Mouse (Mus musculus): ENCODE data around the gene Eva1a. TPM values are rescaled to one million over a fixed set of nuclear protein-coding genes. Genes with fewer than 3 reads are reported as not detected.

Gene Eva1a
- total RNA-seq, 2 experiments from 2014 or later: not detected

DNA sequence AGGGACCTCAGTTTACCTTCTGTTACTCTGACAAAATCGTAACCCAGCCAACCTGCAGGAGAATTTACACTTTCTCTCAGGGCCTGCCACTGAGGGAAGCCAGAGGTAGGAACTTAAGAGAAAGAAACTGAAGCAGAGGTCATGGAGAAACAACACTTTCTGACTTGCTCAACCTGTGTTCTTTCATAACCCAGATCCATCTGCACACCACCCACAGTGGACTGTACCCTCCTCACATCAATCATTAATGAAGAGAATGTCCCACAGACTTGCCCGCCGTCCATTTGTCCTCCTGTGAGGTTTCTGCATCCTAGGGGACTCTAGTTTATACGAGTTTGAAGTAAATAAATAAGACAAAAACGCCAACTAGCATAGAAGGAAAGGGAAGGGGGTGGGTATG is 24.4 kb downstream of the Eva1a start:
- ATAC-seq (replicated peaks; ENCODE audit: poor library complexity): no peak

DNA sequence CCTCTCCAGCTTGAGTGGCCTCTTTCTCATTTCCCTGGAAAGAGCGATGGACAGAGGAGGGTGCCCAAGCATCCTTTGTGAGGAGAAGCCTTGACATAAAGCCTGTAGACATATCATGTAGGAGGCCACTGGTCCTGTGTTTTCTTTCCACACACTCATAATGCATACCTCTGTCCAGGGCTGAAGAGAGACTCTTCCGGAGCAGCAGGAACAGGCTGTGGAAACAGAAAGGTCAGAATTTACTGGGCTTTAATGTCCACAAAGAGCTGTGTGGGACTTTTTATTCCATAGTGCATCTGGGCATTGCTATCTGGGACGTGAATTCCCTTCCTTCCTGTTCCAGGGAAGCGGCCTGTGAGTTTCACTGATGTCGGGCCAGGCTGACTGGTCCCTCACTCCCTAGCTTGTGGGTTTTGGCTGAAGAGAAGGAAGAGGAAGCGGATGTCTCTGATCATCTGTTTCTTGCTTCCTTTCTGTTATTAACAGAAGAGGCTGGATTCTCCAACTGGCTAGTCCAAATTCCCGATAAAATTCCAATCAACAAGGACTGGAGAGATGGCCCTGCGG is 25.8 kb downstream of the Eva1a start:
- no peak for ATAC-seq (replicated peaks; ENCODE audit: poor library complexity)

DNA sequence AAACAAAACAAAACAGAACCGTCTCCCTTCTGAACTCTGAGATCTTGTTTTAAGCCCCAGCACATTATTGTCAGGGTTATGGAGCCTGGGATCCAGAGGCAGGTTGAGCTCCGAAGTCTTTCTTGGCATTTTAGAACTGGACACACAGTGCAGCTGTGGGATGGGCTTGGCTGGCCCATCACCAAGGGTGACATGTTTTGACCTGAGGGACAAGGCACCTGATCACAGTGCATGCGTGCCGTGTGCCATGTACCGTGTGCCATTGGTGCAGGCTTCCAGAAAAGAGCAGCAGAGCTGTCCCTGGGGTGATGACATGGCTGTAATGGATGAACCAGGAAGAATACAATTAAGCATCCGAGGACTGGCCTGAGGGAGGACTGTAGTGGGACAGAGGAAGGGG is 29.6 kb downstream of the Eva1a start:
- no peak for ATAC-seq (replicated peaks; ENCODE audit: poor library complexity)

DNA sequence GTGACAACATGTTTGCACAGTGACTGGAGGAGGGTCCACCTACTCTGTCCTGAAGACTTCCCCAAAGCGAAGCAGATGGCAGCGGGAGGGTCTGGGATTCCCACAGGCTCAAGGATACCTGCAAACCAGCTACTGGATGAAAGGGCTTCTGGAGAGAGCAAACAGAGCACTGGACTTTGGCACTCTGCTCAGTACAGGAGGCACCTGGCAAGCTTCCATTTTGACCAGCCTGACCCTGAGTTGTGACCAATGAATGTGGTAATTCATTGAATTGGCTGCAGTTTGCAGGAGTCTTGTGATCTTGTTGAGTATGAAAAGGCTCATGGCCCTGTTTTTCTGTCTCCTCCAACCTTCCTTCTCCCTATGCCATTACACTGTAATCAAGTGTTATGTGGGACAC is 32.2 kb downstream of the Eva1a start:
- ATAC-seq (replicated peaks; ENCODE audit: poor library complexity): no peak

DNA sequence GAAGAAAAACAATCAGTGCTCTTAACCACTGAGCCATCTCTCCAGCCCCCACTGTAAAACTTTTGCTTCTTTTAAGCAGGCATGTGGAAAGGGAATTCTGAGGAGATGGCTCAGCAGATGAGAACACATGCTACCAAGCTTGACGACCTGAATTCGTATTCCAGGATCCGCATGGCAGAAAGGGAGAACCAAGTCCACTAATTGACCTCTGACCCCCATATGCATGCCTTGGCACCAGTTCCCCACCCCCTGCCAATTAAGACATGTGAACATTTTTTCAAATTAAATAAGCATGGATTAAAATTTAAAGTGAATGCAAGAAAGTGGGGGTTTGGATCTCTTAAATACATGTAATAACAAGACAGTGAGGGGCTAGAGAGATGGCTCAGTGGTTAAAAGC is 32.7 kb downstream of the Eva1a start:
- no peak for ATAC-seq (replicated peaks; ENCODE audit: poor library complexity)

DNA sequence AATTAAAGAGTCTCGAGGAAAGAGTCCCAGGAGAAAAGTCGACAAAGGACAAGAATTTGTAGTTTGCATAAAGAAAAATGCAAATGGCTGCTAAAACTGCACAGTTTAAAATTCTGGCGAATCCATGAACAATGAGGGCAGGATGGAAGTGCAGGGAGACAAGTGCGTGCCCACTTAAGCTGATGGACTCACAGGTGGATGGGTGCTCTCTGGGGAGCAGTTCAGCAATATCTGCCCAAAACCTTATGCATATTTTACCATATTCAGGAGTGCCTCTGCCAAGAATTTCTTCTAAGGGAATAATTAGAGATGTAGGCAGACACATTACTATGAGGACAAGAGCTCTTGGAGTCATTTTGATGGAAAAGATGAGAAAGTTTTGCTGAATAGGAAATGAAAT is 35.5 kb downstream of the Eva1a start:
- no peak for ATAC-seq (replicated peaks; ENCODE audit: poor library complexity)

DNA sequence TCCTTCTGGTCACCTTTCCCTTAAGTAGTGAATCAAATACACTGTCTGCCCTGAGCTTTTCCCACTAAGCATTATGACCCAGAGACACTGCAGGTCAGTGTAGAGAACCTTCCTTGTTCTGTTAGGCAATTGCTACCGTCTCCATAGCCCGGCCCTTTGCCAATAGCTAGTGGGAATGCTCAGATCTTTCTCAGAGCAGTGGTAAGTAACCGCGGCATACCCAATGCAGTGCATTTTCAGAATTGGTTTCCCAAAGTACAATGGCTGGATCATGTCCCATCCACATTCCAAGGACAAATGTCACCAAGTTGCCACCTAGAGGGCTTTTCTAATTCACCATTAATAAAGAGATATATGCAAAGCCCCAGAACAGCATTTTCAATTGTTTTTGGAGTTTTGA is 38.0 kb downstream of the Eva1a start:
- no peak for ATAC-seq (replicated peaks; ENCODE audit: poor library complexity)

DNA sequence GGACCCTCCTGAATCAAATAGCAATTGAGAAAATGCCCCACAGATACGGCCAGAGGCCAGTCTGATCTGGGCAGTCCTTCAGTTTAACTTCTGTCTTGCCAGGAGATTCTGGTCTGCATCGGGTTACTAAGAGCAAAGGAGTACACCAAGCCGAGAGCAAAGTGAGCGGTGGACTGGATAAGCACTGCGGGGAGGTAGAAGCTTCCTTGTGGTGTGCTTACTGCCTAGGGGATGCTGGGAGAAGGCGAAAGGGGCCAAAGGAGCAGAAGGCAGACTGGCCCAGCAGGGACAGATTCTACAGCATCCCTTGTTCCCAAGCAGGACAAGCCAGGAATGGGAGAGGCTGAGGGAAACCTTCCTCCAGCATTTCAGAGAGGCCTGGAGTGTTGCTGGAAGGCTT is 42.8 kb downstream of the Eva1a start:
- no peak for ATAC-seq (replicated peaks; ENCODE audit: poor library complexity)

DNA sequence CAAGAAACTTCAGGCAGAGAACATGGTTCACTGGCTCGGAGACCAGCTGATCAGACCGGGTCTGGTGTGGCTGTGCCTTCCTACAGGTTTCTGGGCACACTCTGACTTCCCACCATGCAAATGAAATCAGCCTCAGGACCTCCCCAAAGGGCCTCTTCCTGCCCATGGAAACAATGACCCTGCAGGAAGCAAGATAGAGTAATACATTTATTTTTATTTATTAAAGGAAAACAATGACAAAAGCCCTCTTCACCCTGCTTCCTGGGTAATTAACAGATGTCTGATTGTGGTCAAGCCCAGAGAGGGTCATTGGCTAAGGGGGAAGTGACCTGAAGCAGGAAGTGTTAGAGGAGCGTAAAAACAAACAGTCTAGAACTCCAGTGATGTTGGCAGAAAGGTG is 43.4 kb downstream of the Eva1a start:
- no peak for ATAC-seq (replicated peaks; ENCODE audit: poor library complexity)

DNA sequence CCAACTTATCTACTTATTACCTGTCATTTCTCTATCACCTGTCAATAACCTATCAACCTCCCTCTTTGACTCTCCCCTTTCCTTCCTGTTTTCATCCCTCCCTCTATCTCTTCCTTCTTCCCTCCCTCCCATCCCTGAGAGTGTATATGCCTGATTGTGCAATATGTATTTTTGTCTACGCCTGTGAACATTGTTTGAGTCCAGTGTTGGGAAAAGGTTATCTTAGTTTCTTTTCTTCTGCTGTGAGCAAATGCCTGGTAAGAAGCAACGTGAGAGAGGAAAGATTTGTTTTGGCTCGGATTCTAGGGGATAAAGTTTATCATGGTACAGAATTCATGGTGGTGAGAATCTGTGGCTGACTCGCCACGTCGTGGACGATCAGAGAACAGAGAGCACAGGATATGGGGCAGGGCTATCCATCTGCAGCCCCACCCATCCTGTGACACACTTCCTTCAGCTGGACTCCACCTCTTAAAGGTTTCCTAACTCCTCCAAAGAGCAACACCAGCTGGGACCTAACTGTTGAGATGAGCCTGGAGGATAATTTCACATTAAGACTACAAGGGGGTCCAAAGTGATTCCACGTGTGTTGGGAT is 44.6 kb downstream of the Eva1a start:
- ATAC-seq (replicated peaks; ENCODE audit: poor library complexity): no peak

DNA sequence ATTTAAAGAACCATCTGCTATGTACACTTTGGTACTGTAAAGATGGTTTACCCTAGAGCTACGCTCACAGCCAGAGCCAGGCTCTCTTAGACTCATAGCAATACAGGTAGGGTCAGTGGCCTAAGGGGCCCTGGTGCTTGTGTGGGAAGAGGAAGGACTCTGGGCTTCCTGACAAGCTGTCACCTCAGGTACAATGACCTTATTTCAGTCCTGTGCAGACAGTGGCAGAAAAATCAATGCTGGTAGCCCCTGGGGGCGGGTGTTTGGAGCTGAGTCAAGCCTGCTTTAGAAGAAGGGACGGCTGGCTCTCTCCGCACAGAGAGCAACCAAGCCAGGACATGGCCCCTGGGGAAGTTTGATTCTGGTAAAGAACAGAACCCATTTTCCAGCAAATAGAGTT is 47.3 kb downstream of the Eva1a start:
- ATAC-seq (replicated peaks; ENCODE audit: poor library complexity): no peak

DNA sequence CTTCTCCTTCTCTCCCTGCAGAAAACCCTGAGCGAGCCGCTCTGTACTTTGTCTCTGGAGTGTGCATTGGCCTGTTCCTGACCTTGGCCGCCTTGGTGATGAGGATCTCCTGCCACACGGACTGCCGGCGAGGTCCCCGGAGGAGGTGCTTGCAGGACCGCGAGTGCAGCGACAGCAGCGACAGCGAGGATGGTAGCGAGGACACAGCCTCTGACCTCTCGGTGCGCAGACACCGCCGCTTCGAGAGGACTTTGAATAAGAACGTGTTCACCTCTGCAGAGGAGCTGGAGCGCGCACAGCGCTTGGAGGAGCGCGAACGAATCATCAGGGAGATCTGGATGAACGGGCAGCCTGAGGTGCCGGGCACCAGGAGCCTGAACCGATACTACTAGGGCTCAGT is 50.9 kb downstream of the Eva1a start:
- no peak for ATAC-seq (replicated peaks; ENCODE audit: poor library complexity)

DNA sequence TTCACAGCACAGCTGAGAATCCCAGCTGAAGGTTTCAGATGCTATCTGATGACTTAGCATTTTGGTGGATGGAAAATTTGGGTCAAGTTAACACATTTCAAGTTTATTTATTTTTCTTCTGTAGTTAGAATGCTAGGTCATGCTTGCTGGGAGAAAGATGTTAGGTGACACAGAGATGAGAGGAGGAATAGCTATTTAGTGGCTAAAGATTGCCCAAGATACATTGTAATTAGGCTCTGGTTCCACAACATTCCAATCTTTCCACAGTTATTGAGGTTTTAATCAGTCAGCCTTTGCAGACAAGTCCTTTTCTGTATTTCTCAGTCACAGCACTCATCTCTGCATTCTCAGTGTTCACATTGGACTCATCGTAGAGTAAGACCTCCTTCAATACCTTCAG is 56.9 kb downstream of the Eva1a start:
- ATAC-seq (replicated peaks; ENCODE audit: poor library complexity): no peak

DNA sequence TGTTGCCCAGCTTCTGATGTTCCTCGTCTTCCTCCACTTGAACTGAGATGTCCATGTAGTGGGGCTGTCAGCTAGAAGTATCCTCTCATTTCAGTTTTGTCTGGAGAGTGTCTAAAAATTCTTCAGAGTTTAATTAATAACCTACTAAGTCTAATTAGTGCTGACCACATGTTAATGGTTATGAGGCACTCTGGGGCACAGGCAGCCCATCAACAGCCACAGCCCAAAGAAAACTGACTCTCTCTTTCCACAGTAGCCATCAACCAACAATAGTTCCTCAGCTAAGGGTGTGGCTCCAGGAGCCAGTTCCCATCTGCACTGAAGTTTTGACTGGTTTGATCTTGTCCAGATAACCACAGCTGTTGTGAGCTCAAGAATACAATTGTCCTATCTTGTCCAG is 57.6 kb downstream of the Eva1a start:
- ATAC-seq (replicated peaks; ENCODE audit: poor library complexity): no peak

DNA sequence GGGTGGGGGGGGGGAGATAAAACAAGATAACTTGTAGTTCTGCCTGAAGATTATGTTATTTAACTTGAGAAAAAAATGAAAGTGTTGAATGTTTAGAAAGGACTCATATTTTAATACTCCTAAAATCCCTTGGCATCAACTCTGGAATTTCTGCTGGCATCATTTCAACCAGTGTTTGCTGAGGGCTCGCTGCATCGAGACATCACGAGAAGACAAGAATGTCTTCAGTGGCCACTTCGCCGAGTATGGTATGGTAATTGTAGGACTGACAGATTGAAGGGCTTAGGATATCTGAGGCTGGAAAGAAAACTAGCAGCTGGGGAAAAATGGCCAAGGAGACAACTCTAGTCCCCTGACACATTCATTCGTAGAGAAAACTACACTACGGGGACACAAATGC is 69.6 kb downstream of the Eva1a start:
- ATAC-seq (replicated peaks; ENCODE audit: poor library complexity): no peak

DNA sequence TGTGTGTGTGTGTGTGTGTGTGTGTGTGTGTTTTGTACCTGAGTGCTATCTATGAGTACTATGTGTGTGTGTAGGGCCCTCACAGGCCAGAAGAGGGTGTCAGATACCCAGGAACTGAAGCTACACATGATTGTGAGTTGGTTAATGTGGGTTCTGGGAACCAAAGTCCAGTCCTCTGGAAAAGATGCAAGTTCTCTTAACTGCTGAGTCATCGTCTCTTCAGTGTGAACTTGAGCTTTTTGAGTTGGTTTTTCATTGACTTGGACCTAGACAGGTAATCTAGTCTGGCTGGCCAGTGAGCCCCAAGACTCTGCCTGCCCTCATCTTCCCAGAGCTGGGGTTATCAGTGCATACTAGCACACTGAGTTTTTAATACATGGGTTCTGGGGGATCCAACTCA is 70.3 kb downstream of the Eva1a start:
- no peak for ATAC-seq (replicated peaks; ENCODE audit: poor library complexity)

DNA sequence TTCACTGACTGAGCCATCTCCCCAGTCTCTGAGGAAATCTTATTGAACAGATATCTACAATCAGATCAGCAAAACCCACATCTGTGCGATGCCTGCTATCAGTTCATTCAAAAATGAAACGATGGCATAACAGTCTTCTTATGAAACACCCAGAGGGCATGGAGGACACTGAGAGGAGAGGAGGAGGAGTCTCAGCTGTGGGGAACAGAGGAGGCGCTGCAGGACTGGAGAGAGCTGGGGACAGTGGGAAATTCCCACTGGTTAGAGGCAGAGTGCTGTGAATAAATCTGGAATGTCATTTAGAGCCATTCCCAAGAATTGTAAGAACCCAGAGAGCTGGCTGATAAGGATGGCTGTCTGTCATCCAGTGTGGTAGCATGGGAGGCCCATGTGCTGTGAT is 70.7 kb downstream of the Eva1a start:
- ATAC-seq (replicated peaks; ENCODE audit: poor library complexity): no peak

DNA sequence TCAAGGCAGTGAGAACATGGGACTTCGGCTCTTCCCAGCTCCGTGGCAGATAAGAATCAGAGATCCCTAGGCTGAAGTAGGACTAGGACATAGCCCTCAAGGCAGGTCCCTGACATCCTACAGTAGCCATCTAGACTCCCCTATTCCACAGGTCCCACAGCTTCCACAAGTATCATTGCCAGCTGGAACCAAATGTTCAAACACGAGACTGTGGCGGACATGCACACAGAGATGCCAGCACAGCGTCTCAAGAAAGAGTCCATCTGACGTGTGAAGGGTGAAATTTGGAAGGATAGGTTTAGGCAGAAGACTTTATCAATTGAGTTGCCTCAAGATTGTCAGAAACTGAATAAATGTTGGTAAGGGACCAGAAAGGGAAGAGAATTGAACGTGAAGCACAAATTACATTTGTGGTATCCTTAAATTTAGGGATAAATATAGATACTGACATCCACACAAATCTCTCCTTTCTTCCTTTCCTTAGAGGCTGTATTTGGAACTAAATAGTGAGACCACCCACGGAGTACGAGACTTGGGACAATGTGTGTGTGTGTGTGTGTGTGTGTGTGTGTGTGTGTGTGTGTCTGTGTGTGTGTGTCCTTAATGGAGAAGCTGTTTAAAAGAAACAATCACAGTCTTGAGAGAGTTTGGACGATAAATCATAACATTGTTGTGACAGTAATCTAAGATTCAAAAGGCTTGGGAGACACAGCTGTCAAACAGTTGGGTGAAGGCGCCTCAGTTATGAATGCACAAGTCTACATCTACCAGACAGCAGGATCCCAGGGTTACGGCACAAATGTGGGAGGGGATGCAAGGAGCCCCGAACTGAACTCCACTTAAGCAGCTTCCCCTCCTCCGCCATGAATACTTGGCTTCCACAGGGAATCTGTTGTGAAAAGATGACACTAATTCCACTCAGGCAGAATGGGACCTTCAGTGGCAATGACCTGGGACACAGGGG is 71.6 kb downstream of the Eva1a start:
- ATAC-seq (replicated peaks; ENCODE audit: poor library complexity): no peak

DNA sequence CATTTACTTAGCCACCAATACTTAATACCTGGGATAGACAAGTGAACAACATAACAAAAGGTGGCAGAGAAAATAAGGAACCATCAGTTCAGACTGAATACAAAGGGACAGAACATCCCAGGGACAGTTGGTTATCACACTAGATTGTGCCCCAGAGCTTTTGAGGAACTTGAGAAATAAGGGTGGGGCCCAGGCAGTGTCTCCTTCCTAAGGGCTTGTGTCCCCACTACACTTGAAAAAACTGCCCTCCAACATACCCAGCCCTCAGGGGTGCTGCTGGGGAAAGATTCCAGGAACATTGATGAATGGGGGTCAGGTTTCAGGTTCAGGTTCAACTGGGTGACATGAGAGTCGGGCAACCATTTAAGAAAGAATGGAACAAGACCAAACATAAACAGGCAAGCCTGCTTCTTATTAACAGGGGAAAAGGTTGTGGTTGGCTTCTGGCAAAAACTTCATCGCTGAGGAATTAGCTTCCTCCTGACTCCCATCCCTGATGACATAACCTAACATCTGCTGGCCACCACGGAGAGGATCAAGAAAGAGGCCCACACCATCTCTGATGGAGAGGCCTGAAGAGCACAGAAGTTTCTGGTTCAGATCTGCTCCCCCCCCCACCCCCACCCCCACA is 74.6 kb downstream of the Eva1a start:
- peak; percentile 84 for ATAC-seq (replicated peaks; ENCODE audit: poor library complexity)

DNA sequence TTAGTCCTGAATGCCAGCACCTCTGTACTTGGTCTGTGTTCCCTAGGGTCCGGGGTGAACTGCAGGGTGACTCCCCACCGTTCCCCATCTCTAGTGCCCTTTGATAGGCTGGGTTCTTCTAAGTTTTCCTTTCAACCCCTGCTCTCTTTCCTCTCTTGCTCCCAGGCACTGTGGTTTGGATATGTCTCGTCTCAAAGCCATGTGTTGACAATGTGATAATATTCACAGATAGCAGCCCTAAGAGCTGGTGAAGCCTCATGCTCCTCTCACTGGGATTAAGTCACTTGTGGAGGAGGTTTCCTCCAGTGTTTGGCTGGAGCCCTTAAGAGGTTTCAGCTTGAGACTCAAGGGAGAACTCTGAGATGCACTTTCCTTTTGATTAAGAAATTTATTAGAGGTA is 75.3 kb downstream of the Eva1a start:
- ATAC-seq (replicated peaks; ENCODE audit: poor library complexity): no peak

DNA sequence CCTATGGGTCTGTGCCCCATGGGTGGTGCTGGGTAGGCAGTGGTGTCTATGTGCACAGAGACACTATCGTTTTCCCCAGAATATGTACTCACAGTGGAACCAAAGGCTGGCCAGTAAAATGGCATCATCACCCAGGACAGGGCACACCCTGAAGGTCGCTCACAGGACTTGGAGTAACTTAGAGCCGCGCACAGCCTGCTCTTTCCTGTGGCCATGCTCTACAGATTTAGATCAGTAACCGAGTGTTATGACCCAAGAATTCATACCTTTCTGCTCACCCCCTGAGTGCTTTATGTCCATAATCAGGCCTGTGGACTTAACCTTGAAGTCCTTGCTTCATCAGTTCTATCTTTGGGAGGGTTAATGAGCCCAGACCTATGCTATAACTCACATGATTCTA is 77.0 kb downstream of the Eva1a start:
- ATAC-seq (replicated peaks; ENCODE audit: poor library complexity): no peak
